Mouse (Mus musculus): ENCODE results near the gene Fcgbp. TPM values are rescaled to one million over a fixed set of nuclear protein-coding genes. Genes with fewer than 3 reads are reported as not detected.

Fcgbp gene
- total and polyA plus RNA-seq, 3 experiments, result not detected

- H3K79me2 ChIP-seq (ENCODE audit: control insufficient read depth, insufficient read depth, low read length, poor library complexity), result peaks cover 14% of the 10 kb centered on the region
- H3K4me3 ChIP-seq (ENCODE audit: control insufficient read depth in 1 of 2, insufficient read depth in 1 of 2, low read depth in 2 of 2, low read length in 2 of 2), result no peak overlapping the region; a peak in 1 of 4 replicates
- peaks cover 5% of the 10 kb centered on the region in 2 experiments; a peak in 3 of 4 replicates for H3K36me3 ChIP-seq (ENCODE audit: control insufficient read depth in 1 of 2, insufficient read depth in 2 of 2, low read length in 2 of 2)
- H3K27ac ChIP-seq (ENCODE audit: control insufficient read depth, low read depth, low read length), result no peak overlapping the region
- peaks cover 0 to 2% of the 10 kb centered on the region in 2 experiments; a peak in 1 of 4 replicates for H3K27me3 ChIP-seq (ENCODE audit: control insufficient read depth in 1 of 2, insufficient read depth in 2 of 2, low read length in 2 of 2)
- peak overlapping the region; percentile 60 for H3K9ac ChIP-seq (ENCODE audit: control insufficient read depth, low read depth, low read length, poor library complexity, severe bottlenecking)
- DNase-seq (ENCODE audit: low read depth, low spot score), result no peak
- H3K9me3 ChIP-seq (replicated peaks; ENCODE audit: insufficient read depth, low read length), result no peaks in the 10 kb centered on the region
- peaks cover 0 to 7% of the 10 kb centered on the region in 2 experiments; a peak in 1 of 4 replicates for H3K4me1 ChIP-seq (ENCODE audit: control insufficient read depth in 1 of 2, insufficient read depth in 2 of 2, low read length in 2 of 2)
- TF ChIP-seq CHD1 (IDR thresholded peaks at IDR 0.05; ENCODE audit: low read depth, low read length), result no peak
- no peak for TF ChIP-seq TCF12 (IDR thresholded peaks at IDR 0.05; ENCODE audit: low read depth, low read length)
- no peak for TF ChIP-seq UBTF (IDR thresholded peaks at IDR 0.05; ENCODE audit: borderline replicate concordance, insufficient read depth, low read depth, low read length)
- TF ChIP-seq GATA1 (IDR thresholded peaks at IDR 0.05; ENCODE audit: low read depth, low read length), result no peak
- no peak for TF ChIP-seq SIN3A (IDR thresholded peaks at IDR 0.05; ENCODE audit: low read length)
- TF ChIP-seq NRF1 (IDR thresholded peaks at IDR 0.05; ENCODE audit: insufficient read depth, low read depth, low read length, poor library complexity, severe bottlenecking), result no peak
- TF ChIP-seq NELFE (IDR thresholded peaks at IDR 0.05; ENCODE audit: low read depth, low read length), result no peak
- no peak for TF ChIP-seq MYC (IDR thresholded peaks at IDR 0.05; ENCODE audit: low read depth, low read length)
- TF ChIP-seq POLR2AphosphoS2 (IDR thresholded peaks at IDR 0.05; ENCODE audit: low read length), result no peak
- TF ChIP-seq CHD2 (IDR thresholded peaks at IDR 0.05; ENCODE audit: low read length), result no peak
- no peak for TF ChIP-seq JUND (IDR thresholded peaks at IDR 0.05; ENCODE audit: low read depth, low read length)
- no peak for TF ChIP-seq POLR2A (IDR thresholded peaks at IDR 0.05; ENCODE audit: control insufficient read depth in 1 of 2, insufficient read depth in 1 of 2, low read depth in 1 of 2, low read length in 2 of 2, poor library complexity in 1 of 2)
- TF ChIP-seq HCFC1 (IDR thresholded peaks at IDR 0.05; ENCODE audit: low read depth, low read length), result no peak
These were observed 20.5 kb upstream of the Fcgbp start for GRCm38 (mm10) chr7:28050584-28050983.

DNA sequence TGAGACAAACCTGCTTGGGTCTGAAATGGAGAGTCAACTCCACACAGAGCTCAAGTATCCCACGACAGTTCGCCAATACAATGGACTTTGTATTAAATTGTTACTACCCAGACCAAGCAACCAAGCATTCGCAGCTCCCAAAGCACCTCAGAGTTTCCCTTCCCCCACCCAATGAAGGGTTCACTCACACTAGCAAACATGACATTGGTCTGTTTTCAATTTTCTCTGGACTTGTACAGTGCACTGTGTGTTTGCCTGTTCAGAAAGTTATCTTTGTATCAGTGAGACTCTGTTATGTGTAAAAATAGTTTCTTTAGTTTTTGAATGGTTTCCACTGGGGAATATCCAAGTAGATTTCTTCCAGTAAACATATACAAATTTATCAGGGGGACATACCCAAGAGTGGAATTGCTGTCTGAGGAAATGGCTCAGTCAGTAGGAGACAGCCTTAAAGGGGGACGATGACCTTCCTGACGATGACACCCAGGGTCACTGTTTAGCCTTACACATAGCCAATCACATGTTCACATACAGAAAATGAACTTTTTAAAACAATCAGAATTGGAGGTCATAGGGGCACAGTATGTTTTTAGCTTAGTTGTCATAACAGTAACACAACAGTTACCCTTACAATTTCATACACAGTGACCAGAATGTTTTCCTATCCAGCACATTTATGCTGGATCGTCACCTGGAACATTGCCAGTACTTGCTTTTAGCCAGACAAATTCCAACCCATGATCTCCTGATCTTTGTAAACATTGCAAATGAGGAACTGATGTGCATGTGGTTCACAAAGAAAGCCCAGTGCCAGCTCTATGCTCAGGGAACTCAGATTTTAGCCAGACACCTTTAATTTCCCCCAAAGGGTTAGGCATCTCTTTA, 17.7 kb upstream of the Fcgbp start:
- Histone ChIP-seq H3K9me3 (replicated peaks; ENCODE audit: insufficient read depth, low read length) (no peaks in the 10 kb centered on the region), H3K27ac (ENCODE audit: control insufficient read depth, low read depth, low read length) (no peak overlapping the region), H3K36me3 (ENCODE audit: control insufficient read depth in 1 of 2, insufficient read depth in 2 of 2, low read length in 2 of 2) (peaks cover under 1 to 5% of the 10 kb centered on the region in 2 experiments; a peak in 3 of 4 replicates), H3K79me2 (ENCODE audit: control insufficient read depth, insufficient read depth, low read length, poor library complexity) (peaks cover 13% of the 10 kb centered on the region), H3K4me3 (ENCODE audit: control insufficient read depth in 1 of 2, insufficient read depth in 1 of 2, low read depth in 2 of 2, low read length in 2 of 2) (no peak overlapping the region), H3K27me3 (ENCODE audit: control insufficient read depth in 1 of 2, insufficient read depth in 2 of 2, low read length in 2 of 2) (peaks cover 2 to 4% of the 10 kb centered on the region in 2 experiments; a peak in 3 of 4 replicates), H3K9ac (ENCODE audit: control insufficient read depth, low read depth, low read length, poor library complexity, severe bottlenecking) (no peak overlapping the region), H3K4me1 (ENCODE audit: control insufficient read depth in 1 of 2, insufficient read depth in 2 of 2, low read length in 2 of 2) (peaks cover 0 to 7% of the 10 kb centered on the region in 2 experiments; a peak in 1 of 4 replicates)
- TF ChIP-seq MXI1 (IDR thresholded peaks at IDR 0.05; ENCODE audit: low read depth, low read length) (no peak), ETS1 (IDR thresholded peaks at IDR 0.05; ENCODE audit: low read depth, low read length) (no peak), E2F4 (IDR thresholded peaks at IDR 0.05; ENCODE audit: borderline replicate concordance, low read depth, low read length) (no peak), MAZ (IDR thresholded peaks at IDR 0.05; ENCODE audit: low read depth, low read length) (no peak), MAX (IDR thresholded peaks at IDR 0.05; ENCODE audit: low read length) (no peak), TCF12 (IDR thresholded peaks at IDR 0.05; ENCODE audit: low read depth, low read length) (no peak), JUND (IDR thresholded peaks at IDR 0.05; ENCODE audit: low read depth, low read length) (no peak), USF2 (IDR thresholded peaks at IDR 0.05; ENCODE audit: borderline replicate concordance in 1 of 2, insufficient read depth in 1 of 2, low read depth in 1 of 2, low read length in 2 of 2) (no peak), POLR2A (IDR thresholded peaks at IDR 0.05; ENCODE audit: control insufficient read depth in 1 of 2, insufficient read depth in 1 of 2, low read depth in 1 of 2, low read length in 2 of 2, poor library complexity in 1 of 2) (no peak), CHD2 (IDR thresholded peaks at IDR 0.05; ENCODE audit: low read length) (no peak), GATA1 (IDR thresholded peaks at IDR 0.05; ENCODE audit: low read depth, low read length) (no peak), TAL1 (IDR thresholded peaks at IDR 0.05; ENCODE audit: low read length) (no peak), RCOR1 (IDR thresholded peaks at IDR 0.05; ENCODE audit: low read depth, low read length) (no peak), POLR2AphosphoS2 (IDR thresholded peaks at IDR 0.05; ENCODE audit: low read length) (no peak), HCFC1 (IDR thresholded peaks at IDR 0.05; ENCODE audit: low read depth, low read length) (no peak), MYB (IDR thresholded peaks at IDR 0.05; ENCODE audit: low read depth, low read length) (no peak), ZC3H11A (IDR thresholded peaks at IDR 0.05; ENCODE audit: low read depth, low read length) (no peak), BHLHE40 (IDR thresholded peaks at IDR 0.05; ENCODE audit: borderline replicate concordance, low read depth, low read length) (no peak), ZKSCAN1 (IDR thresholded peaks at IDR 0.05; ENCODE audit: low read depth, low read length) (no peak)
- DNase-seq (ENCODE audit: low read depth, low spot score), result no peak

All from MEL (cell line).